Mouse (Mus musculus) olfactory bulb, adult 2 months (tissue): ENCODE measurements around the gene Slc6a21.

Experiments
- CTCF ChIP-seq: fragments of 200-500 bp; IDR thresholded peaks from 2 replicates; pipeline ENCODE4 v1.5.1; 2012; ENCODE audit warnings: low read depth, mild to moderate bottlenecking, low read length, moderate library complexity; ENCODE audit not compliant: insufficient read depth
- POLR2A ChIP-seq: fragments of 200-500 bp; IDR thresholded peaks from 2 replicates; pipeline ENCODE4 v1.6.1; 2012; ENCODE audit warnings: mild to moderate bottlenecking, low read depth, low read length, moderate library complexity; ENCODE audit not compliant: insufficient read depth

- TF ChIP-seq CTCF (no peak), POLR2A (no peak)
Measured at GRCm38 (mm10) chr7:45262266-45262665, 15.0 kb upstream of the Slc6a21 start.
